Mouse (Mus musculus): ENCODE data around the gene Zfp770.
"Not testable (repeated sequence)": the region's sequence is repeated elsewhere in the genome, so short reads cannot be mapped to it uniquely, and the experiment has no call there.

- not testable (repeated sequence) for TF ChIP-seq CTCF (IDR thresholded peaks at IDR 0.05); POLR2A (IDR thresholded peaks at IDR 0.05; ENCODE audit: insufficient read depth, low read depth, low read length)
Observed at GRCm38 (mm10) chr2:114186924-114187323, 14.3 kb downstream of the Zfp770 start, which contains the start of gene Aqr.
